Mouse (Mus musculus) midbrain, embryonic 14.5 days (tissue): ENCODE measurements around the gene Coro1a. TPM values are rescaled to one million over a fixed set of nuclear protein-coding genes. Genes with fewer than 3 reads are reported as not detected.
A peak's percentile ranks its signal among the peaks of the same experiment; 100 is the strongest.

Experiments used
- ATAC-seq: fragments of 200-750 bp; cut with Nextera tagmentation; 2 replicates; pipeline ENCODE4 v1.8.0; 2017; ENCODE audit warnings: moderate number of reproducible peaks, moderate library complexity; ENCODE audit not compliant: low FRiP score, low TSS enrichment
- DNase-seq: peaks from one replicate; pipeline ENCODE4 v3.0.0-alpha.2; 2015
- H3K27ac ChIP-seq: fragments of 300-500 bp; sonication (generic); replicated peaks from 2 replicates; pipeline ENCODE4 v1.5.1; 2014; ENCODE audit warnings: mild to moderate bottlenecking, low read depth, low read length, moderate library complexity
- H3K27me3 ChIP-seq: fragments of 300-500 bp; sonication (generic); 2 replicates; pipeline ENCODE4 v1.6.1; 2014; ENCODE audit warnings: low read length, control low read depth, mixed read lengths; ENCODE audit not compliant: control insufficient read depth, insufficient read depth
- H3K36me3 ChIP-seq: fragments of 300-500 bp; sonication (generic); 2 replicates; pipeline ENCODE4 v1.6.1; 2014; ENCODE audit warnings: low read length, control low read depth; ENCODE audit not compliant: control insufficient read depth, insufficient read depth
- H3K4me1 ChIP-seq: fragments of 300-500 bp; sonication (generic); 2 replicates; pipeline ENCODE4 v1.6.1; 2014; ENCODE audit warnings: mild to moderate bottlenecking, antibody characterized with exemption, low read length, control low read depth; ENCODE audit not compliant: control insufficient read depth, insufficient read depth
- H3K4me2 ChIP-seq: fragments of 300-500 bp; sonication (generic); 2 replicates; pipeline ENCODE4 v1.6.1; 2014; ENCODE audit warnings: mild to moderate bottlenecking, low read length, moderate library complexity
- H3K4me3 ChIP-seq: fragments of 300-500 bp; sonication (generic); replicated peaks from 2 replicates; pipeline ENCODE4 v1.5.1; 2014; ENCODE audit warnings: low read depth, low read length
- H3K9ac ChIP-seq: fragments of 300-500 bp; sonication (generic); replicated peaks from 2 replicates; pipeline ENCODE4 v1.6.1; 2014; ENCODE audit warnings: mild to moderate bottlenecking, low read length, moderate library complexity
- H3K9me3 ChIP-seq: fragments of 300-500 bp; sonication (generic); 2 replicates; pipeline ENCODE4 v1.6.1; 2016; ENCODE audit warnings: low read length, control low read depth, mixed read lengths; ENCODE audit not compliant: control insufficient read depth
- WGBS: fragments of 180-500 bp; shearing (Covaris S2); extraction: QIAGEN DNeasy Blood & Tissue Kit; methylation state at CpG from one replicate; pipeline ENCODE4 v1.1.7; 2014; 5-methylcytosine and 5-hydroxymethylcytosine counted together
- polyA plus RNA-seq: library from polyadenylated mRNA; unstranded; fragments of >200 nt; fragmentation: Nextera tagmentation; extraction: Ambion mirVana; gene quantifications from 2 replicates; pipeline ENCODE4 v1.2.1, GENCODE M21; 2014

The Coro1a gene
- polyA plus RNA-seq, 1 experiment from 2014 or later = 95.0 TPM

DNA sequence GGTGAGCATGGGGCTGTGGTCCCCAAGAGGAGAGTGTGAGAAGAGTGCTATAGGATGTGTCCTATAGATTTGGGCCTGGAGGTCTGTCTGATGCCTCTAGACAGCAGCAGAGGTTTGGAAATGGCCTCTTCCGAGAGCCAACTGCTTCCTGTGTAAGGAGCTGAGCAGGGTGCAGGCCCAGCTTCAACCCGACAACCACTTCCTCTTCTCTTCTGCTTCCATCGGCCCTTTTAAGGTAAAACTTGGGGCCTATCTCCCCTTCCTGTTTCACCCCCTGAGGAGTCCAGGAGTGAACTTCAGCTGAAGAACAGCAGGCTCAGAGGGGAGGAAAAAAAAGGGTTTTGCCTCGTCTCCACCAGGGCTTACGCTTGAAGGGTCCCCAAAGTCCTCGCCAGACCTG lies 5.2 kb downstream of the Coro1a start:
- peaks cover 33% of the 10 kb centered on the region for H3K4me1 ChIP-seq
- peaks cover 35% of the 10 kb centered on the region; the same call in 1 of the 2 replicates for H3K36me3 ChIP-seq
- peak overlapping the region; percentile 71 for H3K4me2 ChIP-seq
- H3K9me3 ChIP-seq = no peaks in the 10 kb centered on the region
- no peak overlapping the region for H3K4me3 ChIP-seq
- H3K27me3 ChIP-seq = no peaks in the 10 kb centered on the region
- WGBS = 83% methylated on average over 6 of the region's 6 CpGs
- DNase-seq (no peak), ATAC-seq (no peak)
- no peak overlapping the region; the same call in 1 of the 2 replicates for H3K9ac ChIP-seq
- no peak overlapping the region for H3K27ac ChIP-seq

DNA sequence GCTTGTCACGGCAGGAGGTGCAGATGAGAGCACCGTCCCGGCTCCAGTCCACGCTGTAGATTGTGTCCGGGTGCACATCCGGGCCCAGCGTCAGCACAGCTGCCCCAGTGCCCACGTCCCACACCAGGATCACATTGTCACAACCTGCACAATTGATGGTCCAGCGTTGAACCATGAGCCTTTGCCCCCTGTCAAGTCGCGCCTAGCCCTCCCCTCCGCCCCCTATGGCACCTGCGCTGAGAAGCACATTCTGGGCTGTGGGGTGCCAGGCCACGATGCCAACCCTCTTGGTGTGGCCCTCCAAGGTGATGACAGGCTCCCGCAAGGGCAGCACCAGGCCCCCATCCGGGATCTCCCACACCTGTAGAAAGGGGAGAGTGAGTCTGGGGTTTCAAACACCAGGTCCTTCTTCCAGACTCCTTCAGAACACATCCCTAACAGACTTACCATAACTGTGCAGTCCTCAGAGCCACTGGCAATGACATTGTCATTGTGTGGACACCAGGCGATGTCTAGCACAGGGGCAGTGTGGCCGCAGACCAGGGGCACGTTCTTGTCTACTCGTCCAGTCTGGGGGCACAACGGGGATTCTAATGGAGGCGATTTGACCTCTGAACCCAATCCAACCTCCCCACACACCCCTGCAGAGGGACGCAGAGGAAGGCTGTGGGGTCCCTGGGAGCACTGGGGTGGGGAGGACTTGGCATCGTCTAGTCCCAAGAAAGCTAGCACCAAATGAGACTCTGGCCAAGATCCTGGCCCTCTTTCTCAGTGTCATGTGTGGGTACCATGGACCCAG lies 5.8 kb downstream of the Coro1a start:
- peak overlapping the region; percentile 31; the same call in 1 of the 2 replicates for H3K9ac ChIP-seq
- no peak for DNase-seq
- no peak for ATAC-seq
- 0 out of 2 replicates have a peak overlapping the region, but pooled peaks have one; percentile 7 for H3K4me3 ChIP-seq
- H3K4me2 ChIP-seq = peak overlapping the region; percentile 71
- 55% methylated on average over 24 of the region's 24 CpGs for WGBS
- H3K4me1 ChIP-seq = peaks cover 35% of the 10 kb centered on the region
- H3K27ac ChIP-seq = 0 out of 2 replicates have a peak overlapping the region, but pooled peaks have one; percentile 9
- H3K36me3 ChIP-seq = peaks cover 36% of the 10 kb centered on the region; the same call in 1 of the 2 replicates
- no peaks in the 10 kb centered on the region for H3K9me3 ChIP-seq
- no peaks in the 10 kb centered on the region for H3K27me3 ChIP-seq

DNA sequence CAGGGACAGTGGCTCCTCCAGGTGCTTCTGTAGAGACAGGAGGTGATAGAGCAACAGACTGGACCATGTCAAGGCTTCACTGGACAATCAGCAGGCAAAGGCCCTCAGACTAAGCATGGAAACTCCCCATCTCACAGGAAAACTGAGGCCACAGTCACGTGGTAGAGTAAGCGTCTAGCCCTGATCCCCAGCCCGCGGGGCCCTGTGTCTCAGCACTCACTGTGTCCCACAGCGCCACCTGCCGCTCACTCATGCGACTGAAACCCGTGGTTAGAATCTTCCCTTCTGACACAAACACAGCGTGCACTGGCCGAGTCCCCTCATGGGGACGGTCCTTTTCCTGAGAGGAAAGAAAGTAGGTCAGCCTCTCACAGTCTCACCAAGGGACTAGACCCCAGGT lies 6.5 kb downstream of the Coro1a start:
- WGBS = 3% methylated on average over 11 of the region's 11 CpGs
- H3K4me1 ChIP-seq = peaks cover 41% of the 10 kb centered on the region

DNA sequence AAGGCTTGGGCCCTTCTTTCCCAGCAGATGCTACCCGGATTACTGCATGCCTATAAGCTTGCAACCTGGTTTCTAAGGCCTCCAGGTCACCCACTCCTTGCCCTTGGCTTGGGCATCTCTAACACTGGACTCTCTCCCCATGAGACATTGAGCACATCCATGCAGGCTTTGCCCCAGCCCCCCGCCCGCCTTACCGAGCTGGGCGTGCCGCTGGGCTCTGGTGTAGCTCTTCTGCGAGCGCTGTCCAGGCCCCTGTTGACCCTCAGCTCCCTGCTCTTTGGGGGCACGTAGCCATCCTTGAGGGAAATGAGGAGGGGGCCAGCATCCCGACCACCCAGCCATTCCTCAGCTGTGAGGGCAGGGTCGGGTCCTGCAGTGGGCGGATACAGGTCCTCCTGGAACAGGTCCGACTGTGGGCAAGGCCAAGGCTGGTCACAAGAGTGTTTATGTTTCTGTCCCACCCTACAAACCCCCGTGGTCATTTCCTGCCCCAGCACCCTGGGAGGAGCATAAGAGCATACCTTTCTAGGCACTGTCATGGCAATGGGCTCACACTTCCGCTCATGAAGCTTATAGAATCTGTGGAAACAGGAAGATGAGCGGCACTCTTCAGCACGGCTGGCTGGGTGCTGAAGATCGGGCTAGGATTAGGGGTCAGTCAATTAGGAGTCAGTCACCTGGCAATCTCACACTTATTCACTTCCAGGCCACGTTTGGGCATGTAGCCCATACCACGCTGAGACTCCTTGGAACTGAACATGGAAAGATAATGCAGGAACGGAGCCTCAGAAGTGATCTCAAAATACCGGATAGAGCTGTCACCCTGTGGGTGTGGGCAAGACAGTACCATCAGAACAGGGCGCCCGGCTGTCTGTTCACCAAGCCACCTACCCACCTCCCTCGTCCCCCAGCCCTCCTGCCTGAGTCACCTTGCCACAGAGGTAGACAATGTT lies 7.2 kb downstream of the Coro1a start:
- H3K4me3 ChIP-seq = no peak overlapping the region
- 0 out of 2 replicates have a peak overlapping the region, but pooled peaks have one; percentile 71 for H3K4me2 ChIP-seq
- no peak for ATAC-seq
- no peak for DNase-seq
- no peaks in the 10 kb centered on the region for H3K27me3 ChIP-seq
- WGBS = 86% methylated on average over 25 of the region's 25 CpGs
- H3K27ac ChIP-seq = 0 out of 2 replicates have a peak overlapping the region, but pooled peaks have one; percentile 32
- peaks cover 36% of the 10 kb centered on the region; the same call in 1 of the 2 replicates for H3K36me3 ChIP-seq
- no peak overlapping the region for H3K9ac ChIP-seq
- no peaks in the 10 kb centered on the region for H3K9me3 ChIP-seq
- H3K4me1 ChIP-seq = peaks cover 40% of the 10 kb centered on the region

More for the DNA sequence above, 6.5 kb downstream of the Coro1a start:
- DNase-seq = peak; percentile 94
- no peak for ATAC-seq
- peak overlapping the region; percentile 71 for H3K4me2 ChIP-seq
- H3K9me3 ChIP-seq = no peaks in the 10 kb centered on the region
- H3K36me3 ChIP-seq = peaks cover 36% of the 10 kb centered on the region; the same call in 1 of the 2 replicates
- no peaks in the 10 kb centered on the region for H3K27me3 ChIP-seq
- peak overlapping the region; percentile 31; the same call in 1 of the 2 replicates for H3K9ac ChIP-seq
- 0 out of 2 replicates have a peak overlapping the region, but pooled peaks have one; percentile 32 for H3K27ac ChIP-seq
- H3K4me3 ChIP-seq = 0 out of 2 replicates have a peak overlapping the region, but pooled peaks have one; percentile 7

DNA sequence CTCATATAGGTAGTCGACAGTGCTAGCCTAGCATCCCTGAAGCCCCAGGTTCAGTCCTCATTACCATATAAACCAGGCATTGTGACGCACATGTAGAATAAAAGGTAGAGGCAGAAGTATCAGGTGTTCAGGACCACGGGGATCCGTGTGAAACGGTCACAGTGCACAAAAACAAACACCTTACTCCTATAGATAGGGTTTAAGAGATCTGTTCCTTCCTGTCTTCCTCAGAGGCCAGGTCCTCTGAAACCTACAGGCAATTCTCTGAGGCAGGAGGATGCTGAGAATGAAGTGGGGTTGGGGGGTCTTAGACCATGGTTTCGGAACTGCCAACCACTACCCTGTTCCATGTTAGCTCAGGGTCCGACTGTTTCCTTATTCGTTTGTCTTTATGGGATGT lies 9.7 kb downstream of the Coro1a start:
- Histone ChIP-seq H3K4me3 (no peak overlapping the region), H3K36me3 (peaks cover 36% of the 10 kb centered on the region; the same call in 1 of the 2 replicates), H3K9me3 (no peaks in the 10 kb centered on the region), H3K9ac (no peak overlapping the region), H3K4me2 (no peak overlapping the region), H3K4me1 (peaks cover 36% of the 10 kb centered on the region), H3K27ac (no peak overlapping the region), H3K27me3 (no peaks in the 10 kb centered on the region)
- no peak for DNase-seq
- WGBS = 95% methylated on average over 8 of the region's 8 CpGs
- ATAC-seq = no peak

DNA sequence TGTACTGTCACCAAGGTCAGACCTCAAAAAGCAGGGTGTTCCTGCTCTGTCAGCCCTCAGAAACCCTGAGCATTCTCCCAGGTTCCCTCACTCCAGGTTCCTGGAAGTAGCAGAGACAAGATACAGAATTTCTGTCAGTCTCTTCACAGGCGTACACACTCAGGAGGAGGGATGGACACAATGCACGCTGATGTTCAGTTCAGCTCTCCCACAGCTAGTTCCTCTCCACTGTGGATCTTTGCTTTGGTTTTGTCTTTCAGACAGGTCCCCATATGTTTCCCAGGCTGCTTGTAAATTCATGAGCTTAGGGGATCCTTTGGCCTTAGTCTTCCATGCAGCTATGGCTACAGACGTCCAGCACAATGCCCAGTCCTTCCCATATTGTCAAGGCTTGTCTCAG lies 10.7 kb downstream of the Coro1a start:
- Histone ChIP-seq H3K9me3 (no peaks in the 10 kb centered on the region), H3K27me3 (no peaks in the 10 kb centered on the region), H3K4me2 (peak overlapping the region; percentile 89), H3K4me1 (peaks cover 29% of the 10 kb centered on the region), H3K9ac (peak overlapping the region; percentile 59; the same call in 1 of the 2 replicates), H3K27ac (no peak overlapping the region), H3K36me3 (peaks cover 41% of the 10 kb centered on the region), H3K4me3 (peak overlapping the region; percentile 67)
- DNase-seq (no peak), ATAC-seq (no peak)
- WGBS = 74% methylated on average over 3 of the region's 3 CpGs

DNA sequence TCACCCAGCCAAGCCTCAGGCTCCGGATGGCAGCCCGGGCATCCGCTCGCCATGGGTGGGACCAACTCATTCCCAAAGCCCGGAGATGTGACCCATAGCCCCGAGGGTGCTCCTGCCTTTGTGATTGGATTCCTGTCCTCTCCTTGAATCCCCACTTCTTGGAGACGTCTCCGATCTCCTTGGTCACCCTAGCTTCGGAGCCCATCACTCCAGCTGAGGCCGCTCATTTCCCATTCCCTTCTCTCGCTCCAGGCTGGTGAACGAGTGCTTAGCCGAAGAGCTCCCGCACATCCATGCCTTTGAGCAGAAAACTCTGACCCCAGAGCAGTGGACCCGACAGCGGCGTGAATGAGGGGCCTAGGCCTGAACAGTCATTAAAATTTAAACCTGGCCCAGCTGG lies 11.3 kb downstream of the Coro1a start:
- ATAC-seq = no peak
- no peak for DNase-seq
- Histone ChIP-seq H3K27ac (peak overlapping the region; percentile 27), H3K4me3 (peak overlapping the region; percentile 67), H3K27me3 (no peaks in the 10 kb centered on the region), H3K9ac (peak overlapping the region; percentile 59), H3K36me3 (peaks cover 46% of the 10 kb centered on the region), H3K4me2 (peak overlapping the region; percentile 89), H3K9me3 (no peaks in the 10 kb centered on the region), H3K4me1 (peaks cover 24% of the 10 kb centered on the region)
- 4% methylated on average over 17 of the region's 17 CpGs for WGBS

DNA sequence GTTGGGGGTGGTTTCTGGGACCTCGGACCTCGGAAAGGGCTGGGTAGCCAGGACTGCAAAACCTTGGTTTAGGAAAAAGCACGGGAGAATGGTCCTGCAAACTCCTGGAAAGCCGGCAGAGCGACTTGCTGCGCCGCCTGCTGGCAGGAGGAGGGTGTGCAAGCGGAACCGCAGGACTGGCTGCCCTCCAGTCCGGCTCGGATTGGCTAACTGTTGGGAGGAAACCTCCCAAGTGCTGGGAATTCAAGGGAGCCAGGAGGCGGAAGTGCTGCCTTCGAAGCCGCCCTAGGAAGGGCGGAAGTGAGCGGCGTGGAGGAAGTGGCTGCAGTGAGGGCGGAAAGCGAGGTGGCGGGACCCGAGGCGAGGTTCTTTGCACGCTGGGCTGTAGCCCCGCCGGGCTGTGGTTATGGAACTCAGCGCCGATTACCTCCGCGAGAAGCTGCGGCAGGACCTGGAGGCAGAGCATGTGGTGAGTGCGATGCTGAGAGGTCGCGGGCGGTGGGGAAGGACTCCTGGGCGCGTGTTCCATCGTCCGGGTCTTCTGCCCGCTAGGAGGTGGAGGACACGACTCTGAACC lies 11.9 kb downstream of the Coro1a start, which contains the start of gene Slx1b:
TSS of gene Slx1b (minus strand) at position 154 of the 577 bp plus-strand sequence.
- Histone ChIP-seq H3K36me3 (peaks cover 50% of the 10 kb centered on the region), H3K9me3 (no peaks in the 10 kb centered on the region), H3K27me3 (no peaks in the 10 kb centered on the region), H3K4me3 (peak within 1 kb of the TSS; percentile 67), H3K4me2 (peak within 1 kb of the TSS; percentile 89), H3K4me1 (peaks cover 18% of the 10 kb centered on the region), H3K9ac (peak within 1 kb of the TSS; percentile 72), H3K27ac (peak within 1 kb of the TSS; percentile 93)
- ATAC-seq (peak; percentile 95), DNase-seq (peak; percentile 98)
- WGBS = 0% methylated on average over 40 of the region's 40 CpGs
